Mouse (Mus musculus): ENCODE data around the gene Tcte2.

DNA sequence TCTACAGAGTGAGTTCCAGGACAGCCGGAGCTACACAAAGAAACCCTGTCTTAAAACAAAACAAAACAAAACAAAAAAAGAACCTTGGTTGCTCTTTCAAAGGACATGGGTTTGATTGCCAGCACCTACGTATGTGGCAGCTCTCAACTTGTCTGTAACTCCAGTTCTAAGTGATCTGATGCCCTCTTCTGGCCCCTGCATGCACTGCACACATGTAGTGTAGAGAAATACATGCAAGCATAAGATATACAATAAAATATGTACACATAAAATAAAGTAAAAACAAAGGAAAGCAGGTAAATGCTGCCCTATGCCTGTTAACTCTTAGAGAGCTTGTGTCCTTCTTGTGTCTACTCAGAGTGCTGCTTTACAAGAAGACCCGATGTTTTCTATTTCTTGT is 7.6 kb upstream of the Tcte2 start:
- TF ChIP-seq POLR2A (IDR thresholded peaks at IDR 0.05; ENCODE audit: insufficient read length, low read depth), result no peak
- no peak for TF ChIP-seq REST (IDR thresholded peaks at IDR 0.05; ENCODE audit: insufficient read depth, insufficient read length)
- no peak for TF ChIP-seq POLR2AphosphoS2 (IDR thresholded peaks at IDR 0.05; ENCODE audit: insufficient read length, low read depth)
